Mouse (Mus musculus) Muller cell, postnatal 12 days (primary cell): ENCODE measurements at regions not wholly inside any gene's neighbourhood (a gene's known extent, or its start where the extent isn't known, plus 50 kb on each side); places are given as distances from the start of the nearest gene placed in this dataset.

Source experiments
- DNase-seq: peaks from one replicate; pipeline ENCODE4 v3.0.0-alpha.2; 2015; ENCODE audit errors: inconsistent ontology term

DNA sequence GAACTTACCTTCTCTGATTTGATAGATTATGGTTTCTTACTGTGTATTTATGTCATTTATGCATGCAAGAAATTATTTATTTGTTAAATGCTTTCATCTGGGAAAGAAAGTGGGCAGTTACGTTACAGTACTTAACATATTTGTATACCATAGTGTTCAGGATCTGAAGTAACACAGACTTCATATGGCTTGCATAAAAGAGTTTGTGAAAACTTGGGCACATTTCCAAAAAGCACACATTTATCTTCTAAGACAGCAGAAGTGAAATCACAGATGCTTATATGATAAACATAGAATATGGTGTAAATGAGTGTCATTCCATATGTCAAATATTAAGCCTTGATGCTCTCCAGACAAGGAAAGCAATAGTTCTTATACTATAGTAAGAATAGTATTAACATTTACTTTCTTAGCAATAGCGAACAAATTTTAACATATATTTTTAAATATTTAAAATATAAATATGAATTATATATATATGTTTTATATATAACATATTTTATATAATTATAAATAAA, 4549.1 kb upstream of the Gm7489 start:
- DNase-seq, result no peak

DNA sequence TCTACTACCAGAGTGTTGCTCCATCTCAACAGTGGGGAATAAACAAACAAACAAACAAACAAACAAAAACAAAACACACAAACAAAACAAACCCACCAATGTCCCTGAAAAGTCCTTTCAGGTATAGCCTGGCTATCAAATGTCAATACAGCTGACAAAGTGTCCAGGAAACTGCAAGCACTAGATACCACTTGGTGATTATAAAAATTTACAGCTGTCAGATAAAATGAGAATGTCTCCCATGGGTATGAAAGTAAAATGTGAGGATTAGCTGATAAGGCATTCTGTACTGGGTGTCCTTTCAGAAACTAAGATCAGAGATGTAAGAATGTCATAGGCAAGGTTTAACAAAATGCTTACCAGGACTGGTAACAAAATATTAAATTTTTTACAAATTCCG, 4537.7 kb upstream of the Gm7489 start:
- no peak for DNase-seq

GRCm38 (mm10) chr15:49356107-49356506, 4528.6 kb upstream of the Gm7489 start:
- DNase-seq, result no peak

GRCm38 (mm10) chr15:49395966-49396365, 4488.7 kb upstream of the Gm7489 start:
- peak; percentile 15 for DNase-seq

- DNase-seq, result no peak
These were observed 4471.0 kb upstream of the Gm7489 start for GRCm38 (mm10) chr15:49413665-49414064.

DNA sequence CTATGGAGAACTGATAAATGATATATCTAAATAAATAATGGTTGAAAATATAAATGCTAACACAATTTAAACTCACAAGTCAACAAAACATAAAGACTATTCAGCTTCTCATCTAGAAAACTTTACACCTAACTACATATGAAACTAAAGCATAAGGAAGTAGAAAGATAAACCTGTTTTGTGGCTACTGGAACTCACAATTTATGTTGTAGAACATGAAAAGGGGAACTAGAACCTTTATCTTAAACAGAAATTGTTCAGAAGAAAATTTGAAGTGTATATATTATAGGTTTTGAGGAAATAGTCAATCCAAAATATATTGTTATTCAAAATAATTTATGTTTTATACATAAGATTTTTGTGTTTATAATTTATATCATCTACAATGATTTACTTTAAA, 4433.4 kb upstream of the Gm7489 start:
- no peak for DNase-seq

DNA sequence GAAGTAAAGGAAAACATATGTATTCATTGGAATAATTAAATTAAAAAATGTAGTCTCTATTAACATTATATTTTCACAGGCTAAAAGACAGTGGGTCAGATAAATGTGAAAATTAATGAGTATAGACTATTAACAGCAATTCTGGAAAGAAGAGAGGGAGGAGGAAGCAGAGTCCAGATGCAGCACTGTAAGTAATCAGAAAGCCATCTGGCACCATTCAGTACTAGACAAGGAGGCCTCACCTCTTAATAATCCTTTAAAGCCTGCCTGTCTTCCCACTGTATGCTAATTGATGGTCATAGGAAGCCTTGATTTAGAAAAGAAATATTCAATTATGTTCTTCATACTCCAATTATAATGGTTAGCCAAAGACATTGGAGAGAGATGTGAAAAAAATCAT, 4400.1 kb upstream of the Gm7489 start:
- DNase-seq, result no peak

GRCm38 (mm10) chr15:49492836-49493235, 4391.9 kb upstream of the Gm7489 start:
- no peak for DNase-seq

GRCm38 (mm10) chr15:49501821-49502220, 4382.9 kb upstream of the Gm7489 start:
- no peak for DNase-seq
